Comparison of ENCODE assay signal across 12 mouse cellular contexts in the genomic region with DNA sequence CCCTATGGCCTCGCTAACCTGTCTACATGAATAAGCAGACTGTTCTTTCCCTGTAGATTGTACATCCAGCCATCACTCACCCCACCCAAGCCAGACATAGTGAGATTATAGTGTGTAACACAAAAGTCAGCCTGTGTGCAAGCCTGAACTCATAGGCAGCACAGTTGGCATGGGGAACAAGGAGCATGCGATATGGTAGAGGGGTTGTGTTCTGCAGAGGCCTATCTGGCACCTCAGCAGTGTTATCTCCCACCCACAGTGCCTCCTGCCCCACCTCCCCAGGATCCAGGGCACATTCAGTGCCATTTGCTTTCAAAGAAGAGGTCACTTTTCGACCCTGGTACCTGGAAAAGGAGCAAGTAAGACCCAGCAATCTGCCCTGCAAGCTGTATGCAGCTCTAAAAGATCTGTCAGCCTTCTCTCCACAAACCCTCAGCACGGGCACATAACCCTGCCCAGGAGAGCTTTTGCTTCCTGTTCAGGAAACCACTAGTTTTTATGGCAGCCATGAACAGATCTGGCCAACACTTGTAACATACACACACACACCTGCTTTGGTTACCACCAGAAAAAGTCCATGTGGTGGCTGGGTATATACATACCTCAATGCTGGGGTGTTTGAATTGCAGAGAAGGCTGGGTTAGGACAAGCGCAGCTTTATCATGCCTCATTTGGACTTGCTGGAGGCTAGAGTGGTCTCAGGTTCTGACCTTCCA. TPM values are rescaled to one million over a fixed set of nuclear protein-coding genes. Genes with fewer than 3 reads are reported as not detected.
A peak's percentile ranks its signal among the peaks of the same experiment; 100 is the strongest.
DNase-seq lines count a peak whose midpoint lies in the region; ATAC-seq and TF ChIP-seq lines count a peak whose summit lies in the region.
"Had no signal": no experiment of that assay in that cellular context is flagged by ENCODE, and none has a peak within 500 bp of the region (broad histone marks: within the 10 kb centered on the region; RNA-seq: fewer than 3 reads in every experiment).

No protein-coding gene starts in this region.

- H3K9me3 ChIP-seq in heart, embryonic 10.5 days = no peaks in the 10 kb centered on the region
- H3K9me3 ChIP-seq in liver, embryonic 12.5 days (replicated peaks) = no peaks in the 10 kb centered on the region
- no peaks in the 10 kb centered on the region for H3K9me3 ChIP-seq in forebrain, embryonic 13.5 days (replicated peaks)
- H3K9me3 ChIP-seq: embryonic facial prominence, embryonic 15.5 days had no signal

- intact Hi-C loops in heart, postnatal 14 days (cut with DNase I) = no loop called here

- peaks cover 23% of the 10 kb centered on the region for H3K4me1 ChIP-seq in heart, embryonic 10.5 days
- peaks cover 35% of the 10 kb centered on the region for H3K4me1 ChIP-seq in thymus, adult 2 months (replicated peaks; ENCODE audit: control insufficient read depth, insufficient read depth, low read length)
- peaks cover 97% of the 10 kb centered on the region for H3K4me1 ChIP-seq in liver, embryonic 12.5 days
- H3K4me1 ChIP-seq in forebrain, embryonic 13.5 days = peaks cover 1% of the 10 kb centered on the region; the same call in 1 of the 2 replicates

- DNase-seq in heart, embryonic 10.5 days (ENCODE audit: low spot score) = peak; percentile 85
- DNase-seq in heart, postnatal 14 days = no peak
- no peak for DNase-seq in thymus, adult 2 months
- DNase-seq in thymus, postnatal 10 days (ENCODE audit: low spot score in 2 of 2) = no peak
- DNase-seq in right cerebral cortex, postnatal 10 days (ENCODE audit: low spot score in 2 of 2) = no peak
- DNase-seq in adrenal gland, adult (ENCODE audit: inconsistent age in 2 of 2, low spot score in 1 of 2) = no peak
- DNase-seq: adrenal gland, adult 2 months; midbrain, embryonic 14.5 days; retina, postnatal 1 day had no signal

- WGBS in heart, embryonic 10.5 days = 62% methylated on average over 5 of the region's 5 CpGs
- WGBS in thymus, adult 2 months = 32% methylated on average over 5 of the region's 5 CpGs
- 27% methylated on average over 5 of the region's 5 CpGs for WGBS in liver, embryonic 12.5 days (ENCODE audit: insufficient replicate concordance)
- WGBS in forebrain, embryonic 13.5 days = 86% methylated on average over 5 of the region's 5 CpGs

- H3K27me3 ChIP-seq in heart, embryonic 10.5 days (ENCODE audit: insufficient read depth, poor library complexity, severe bottlenecking) = no peaks in the 10 kb centered on the region
- no peaks in the 10 kb centered on the region for H3K27me3 ChIP-seq in thymus, adult 2 months (ENCODE audit: control insufficient read depth, insufficient read depth, low read length)
- H3K27me3 ChIP-seq in liver, embryonic 12.5 days (replicated peaks) = no peaks in the 10 kb centered on the region
- no peaks in the 10 kb centered on the region for H3K27me3 ChIP-seq in forebrain, embryonic 13.5 days
- H3K27me3 ChIP-seq: embryonic facial prominence, embryonic 15.5 days had no signal

- TF ChIP-seq POLR2A in thymus, adult 2 months (IDR thresholded peaks at IDR 0.05; ENCODE audit: control insufficient read depth, extremely low read depth, insufficient read depth, low read length, poor library complexity) = no peak

- H3K36me3 ChIP-seq in heart, embryonic 10.5 days = peaks cover 30% of the 10 kb centered on the region
- H3K36me3 ChIP-seq in thymus, adult 2 months (ENCODE audit: control insufficient read depth, insufficient read depth, low read length) = no peaks in the 10 kb centered on the region
- peaks cover 67% of the 10 kb centered on the region for H3K36me3 ChIP-seq in liver, embryonic 12.5 days
- peaks cover 35% of the 10 kb centered on the region for H3K36me3 ChIP-seq in forebrain, embryonic 13.5 days (ENCODE audit: poor library complexity, severe bottlenecking)

- peak overlapping the region; percentile 65 for H3K9ac ChIP-seq in liver, embryonic 12.5 days
- H3K9ac ChIP-seq in forebrain, embryonic 13.5 days = no peak overlapping the region
- H3K9ac ChIP-seq: embryonic facial prominence, embryonic 15.5 days had no signal

- no peak for TF ChIP-seq CTCF in thymus, adult 2 months (IDR thresholded peaks at IDR 0.05; ENCODE audit: borderline replicate concordance, control insufficient read depth, extremely low read depth, insufficient read depth, low read length, poor library complexity)

- no peak overlapping the region for H3K4me3 ChIP-seq in heart, embryonic 10.5 days
- H3K4me3 ChIP-seq in thymus, adult 2 months (ENCODE audit: control insufficient read depth, insufficient read depth, low read length) = no peak overlapping the region
- H3K4me3 ChIP-seq in liver, embryonic 12.5 days = peak overlapping the region; percentile 14; the same call in 1 of the 2 replicates
- H3K4me3 ChIP-seq in forebrain, embryonic 13.5 days = no peak overlapping the region
- H3K4me3 ChIP-seq: embryonic facial prominence, embryonic 15.5 days had no signal

- ATAC-seq in liver, embryonic 12.5 days = peak; percentile 93
- ATAC-seq in forebrain, embryonic 13.5 days = no peak

- peak overlapping the region; percentile 60 for H3K4me2 ChIP-seq in liver, embryonic 12.5 days
- no peak overlapping the region for H3K4me2 ChIP-seq in forebrain, embryonic 13.5 days
- H3K4me2 ChIP-seq: embryonic facial prominence, embryonic 15.5 days had no signal

- peak overlapping the region; percentile 10; the same call in 1 of the 2 replicates for H3K27ac ChIP-seq in heart, embryonic 10.5 days
- peak overlapping the region; percentile 67 for H3K27ac ChIP-seq in thymus, adult 2 months (ENCODE audit: control insufficient read depth, insufficient read depth, low read length)
- peak overlapping the region; percentile 98 for H3K27ac ChIP-seq in liver, embryonic 12.5 days
- H3K27ac ChIP-seq in forebrain, embryonic 13.5 days = no peak overlapping the region
- H3K27ac ChIP-seq: embryonic facial prominence, embryonic 15.5 days had no signal

RNA-seq across cellular contexts. Expression of a gene that starts 3.6 kb away (rescaled TPM):
- 16.0 and 18.4 TPM in 2 replicates for polyA plus RNA-seq in heart, embryonic 10.5 days (2016; fragmentation: Nextera tagmentation; extraction: Ambion mirVana)
- 10 to 100 TPM; 36.2 to 38.3 TPM for total RNA-seq in heart, postnatal 14 days (2021)
- polyA plus RNA-seq in thymus, adult 2 months (2012; rRNA removed) = 8.9 and 10.4 TPM in 2 replicates
- 27.9 and 30.1 TPM in 2 replicates for polyA plus RNA-seq in liver, embryonic 12.5 days (2016; fragmentation: Nextera tagmentation; extraction: Ambion mirVana)
- 10.3 and 10.8 TPM in 2 replicates for polyA plus RNA-seq in forebrain, embryonic 13.5 days (2015; fragmentation: Nextera tagmentation; extraction: Ambion mirVana)

RNA-seq across cellular contexts. Expression of a gene that starts 53.2 kb away (rescaled TPM):
- polyA plus RNA-seq in heart, embryonic 10.5 days (2016; fragmentation: Nextera tagmentation; extraction: Ambion mirVana) = 74.8 and 81.9 TPM in 2 replicates
- 10 to 100 TPM; 14.2 to 17.1 TPM for total RNA-seq in heart, postnatal 14 days (2021)
- polyA plus RNA-seq in thymus, adult 2 months (2012; rRNA removed) = 60.5 and 65.2 TPM in 2 replicates
- 65.9 and 66.0 TPM in 2 replicates for polyA plus RNA-seq in liver, embryonic 12.5 days (2016; fragmentation: Nextera tagmentation; extraction: Ambion mirVana)
- 94.4 and 100 TPM in 2 replicates for polyA plus RNA-seq in forebrain, embryonic 13.5 days (2015; fragmentation: Nextera tagmentation; extraction: Ambion mirVana)
